Mouse (Mus musculus) midbrain, postnatal 0 days (tissue): ENCODE measurements around the gene Timm23. TPM values are rescaled to one million over a fixed set of nuclear protein-coding genes. Genes with fewer than 3 reads are reported as not detected.

Experiments used
- ATAC-seq: fragments of 200-750 bp; cut with Nextera tagmentation; 2 replicates; pipeline ENCODE4 v1.8.0; 2017; ENCODE audit warnings: moderate number of reproducible peaks, mild to moderate bottlenecking, moderate TSS enrichment, moderate library complexity; ENCODE audit not compliant: low FRiP score
- DNase-seq: peaks from one replicate; pipeline ENCODE4 v3.0.0-alpha.2; 2015; ENCODE audit warnings: low spot score
- H3K27ac ChIP-seq: fragments of 300-500 bp; sonication (generic); 2 replicates; pipeline ENCODE4 v1.5.1; 2014; ENCODE audit warnings: low read depth, mild to moderate bottlenecking, low read length, mixed read lengths
- H3K27me3 ChIP-seq: fragments of 300-500 bp; sonication (generic); 2 replicates; pipeline ENCODE4 v1.6.1; 2014; ENCODE audit warnings: low read length, control low read depth, mixed read lengths; ENCODE audit not compliant: insufficient read depth
- H3K36me3 ChIP-seq: fragments of 300-500 bp; sonication (generic); 2 replicates; pipeline ENCODE4 v1.6.1; 2014; ENCODE audit warnings: low read length, control low read depth, mixed read lengths; ENCODE audit not compliant: insufficient read depth
- H3K4me1 ChIP-seq: fragments of 300-500 bp; sonication (generic); 2 replicates; pipeline ENCODE4 v1.6.1; 2014; ENCODE audit warnings: mild to moderate bottlenecking, control low read depth, antibody characterized with exemption, low read length, mixed read lengths; ENCODE audit not compliant: insufficient read depth
- H3K4me2 ChIP-seq: fragments of 300-500 bp; sonication (generic); 2 replicates; pipeline ENCODE4 v1.6.1; 2014; ENCODE audit warnings: low read depth, mild to moderate bottlenecking, low read length, mixed read lengths; ENCODE audit not compliant: poor library complexity, severe bottlenecking
- H3K4me3 ChIP-seq: fragments of 300-500 bp; sonication (generic); 2 replicates; pipeline ENCODE4 v1.5.1; 2014; ENCODE audit warnings: low read depth, mild to moderate bottlenecking, low read length, moderate library complexity
- H3K9ac ChIP-seq: fragments of 300-500 bp; sonication (generic); replicated peaks from 2 replicates; pipeline ENCODE4 v1.6.1; 2014; ENCODE audit warnings: mild to moderate bottlenecking, low read length, moderate library complexity, mixed read lengths; ENCODE audit not compliant: poor library complexity, severe bottlenecking
- H3K9me3 ChIP-seq: fragments of 300-500 bp; sonication (generic); 2 replicates; pipeline ENCODE4 v1.6.1; 2016; ENCODE audit warnings: low read length, control low read depth
- CTCF ChIP-seq: IDR thresholded peaks from 2 replicates; pipeline ENCODE4 v1.5.1; 2016; ENCODE audit warnings: antibody characterized with exemption, mild to moderate bottlenecking
- WGBS: fragments of 180-500 bp; shearing (Covaris S2); extraction: QIAGEN DNeasy Blood & Tissue Kit; methylation state at CpG from one replicate; pipeline ENCODE4 v1.1.7; 2014; 5-methylcytosine and 5-hydroxymethylcytosine counted together
- polyA plus RNA-seq: library from polyadenylated mRNA; unstranded; fragments of >200 nt; fragmentation: Nextera tagmentation; extraction: Ambion mirVana; gene quantifications from 2 replicates; pipeline ENCODE4 v1.2.1, GENCODE M21; 2015
- total RNA-seq: library from RNA; depleted of rRNA; stranded (reverse); fragments of >200 nt; gene quantifications from 2 replicates; pipeline ENCODE4 v1.2.3, GENCODE M21; 2014

The Timm23 gene
- total and polyA plus RNA-seq, 2 experiments from 2014 or later, result 107 to 242 TPM

- Histone ChIP-seq H3K4me3 (peak overlapping the region; percentile 77), H3K4me2 (peak overlapping the region; percentile 47), H3K4me1 (peaks cover 7% of the 10 kb centered on the region; the same call in 1 of the 2 replicates), H3K9me3 (no peaks in the 10 kb centered on the region), H3K27ac (peak overlapping the region; percentile 90), H3K9ac (peak overlapping the region; percentile 30; the same call in 1 of the 2 replicates), H3K27me3 (no peaks in the 10 kb centered on the region), H3K36me3 (no peaks in the 10 kb centered on the region)
- WGBS, result 38% methylated on average over 4 of the region's 4 CpGs
- DNase-seq (no peak), ATAC-seq (peak; percentile 51)
- no peak for TF ChIP-seq CTCF
These were observed 42.5 kb downstream of the Timm23 start for GRCm38 (mm10) chr14:32159150-32159670.

DNA sequence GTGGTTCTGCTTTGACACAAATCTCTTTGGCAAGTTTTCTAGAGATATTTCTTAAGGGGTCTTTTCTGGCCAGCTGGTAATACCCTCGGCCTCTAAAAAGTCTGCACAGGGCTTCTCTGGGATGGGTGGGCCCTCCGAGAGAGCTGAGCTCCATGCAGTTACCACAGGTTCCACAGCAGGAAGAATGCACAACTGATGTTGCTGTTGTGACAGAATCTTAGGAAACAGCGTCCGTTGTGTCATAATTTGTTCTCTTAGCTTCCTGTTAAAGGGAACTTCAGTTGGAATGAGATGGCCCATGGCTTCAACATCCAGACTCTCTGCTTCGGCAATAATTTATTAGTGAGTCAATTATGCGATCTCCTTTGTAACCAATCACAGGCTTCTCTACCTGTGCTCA, 46.9 kb downstream of the Timm23 start:
- H3K4me2 ChIP-seq, result no peak overlapping the region
- DNase-seq (no peak), ATAC-seq (no peak)
- H3K36me3 ChIP-seq, result no peaks in the 10 kb centered on the region
- no peaks in the 10 kb centered on the region for H3K9me3 ChIP-seq
- H3K27me3 ChIP-seq, result no peaks in the 10 kb centered on the region
- H3K4me3 ChIP-seq, result no peak overlapping the region
- TF ChIP-seq CTCF, result no peak
- WGBS, result 87% methylated on average over 6 of the region's 6 CpGs
- H3K4me1 ChIP-seq, result no peaks in the 10 kb centered on the region
- H3K9ac ChIP-seq, result no peak overlapping the region
- no peak overlapping the region for H3K27ac ChIP-seq

- ATAC-seq (no peak), DNase-seq (no peak)
- H3K27me3 ChIP-seq, result no peaks in the 10 kb centered on the region
- H3K9ac ChIP-seq, result no peak overlapping the region
- TF ChIP-seq CTCF, result no peak
- no peak overlapping the region for H3K4me3 ChIP-seq
- H3K4me2 ChIP-seq, result no peak overlapping the region
- H3K9me3 ChIP-seq, result 0 out of 2 replicates have a peak, but pooled peaks cover 4% of the 10 kb centered on the region
- H3K4me1 ChIP-seq, result no peaks in the 10 kb centered on the region
- no peak overlapping the region for H3K27ac ChIP-seq
- 93% methylated on average over 2 of the region's 2 CpGs for WGBS
- H3K36me3 ChIP-seq, result no peaks in the 10 kb centered on the region
These were observed 48.5 kb downstream of the Timm23 start for GRCm38 (mm10) chr14:32153156-32153555.

DNA sequence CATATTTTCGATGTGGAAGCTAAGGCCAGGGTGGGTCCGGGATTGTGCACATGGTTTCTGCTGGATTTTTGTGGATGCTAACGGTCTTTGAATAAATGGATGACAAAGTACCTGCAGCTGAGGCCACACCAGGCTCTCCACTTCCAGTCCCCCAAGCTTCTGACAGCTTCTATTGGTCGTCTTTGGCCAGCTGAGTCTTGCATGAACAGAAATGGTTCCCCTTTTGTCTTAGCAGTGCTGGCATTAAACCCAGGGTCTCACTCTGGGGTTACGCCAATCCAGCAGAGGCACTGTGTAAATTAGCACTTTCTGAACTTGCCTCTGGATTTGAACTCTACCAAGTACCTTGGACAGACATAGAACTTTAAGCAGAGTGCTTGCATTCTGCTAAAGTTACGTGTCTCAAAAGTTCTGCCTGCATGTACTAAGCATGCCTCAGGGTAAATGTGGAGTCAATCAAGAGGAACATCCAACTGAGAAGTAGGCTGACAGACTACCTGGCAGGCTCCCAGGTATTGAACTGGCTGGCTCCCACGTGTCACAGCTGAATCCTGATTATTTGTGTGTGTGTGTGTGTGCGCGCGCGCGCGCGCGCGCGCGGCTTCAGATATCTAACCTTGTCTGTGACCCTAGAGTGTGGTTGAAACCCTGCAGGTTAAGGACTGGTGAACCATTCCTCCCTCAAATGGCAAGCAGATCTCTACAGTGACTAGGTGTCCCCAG, 49.3 kb downstream of the Timm23 start:
- no peak overlapping the region for H3K27ac ChIP-seq
- H3K4me2 ChIP-seq, result no peak overlapping the region
- ATAC-seq (no peak), DNase-seq (no peak)
- H3K27me3 ChIP-seq, result no peaks in the 10 kb centered on the region
- H3K36me3 ChIP-seq, result no peaks in the 10 kb centered on the region
- 0 out of 2 replicates have a peak, but pooled peaks cover 4% of the 10 kb centered on the region for H3K9me3 ChIP-seq
- H3K4me1 ChIP-seq, result no peaks in the 10 kb centered on the region
- WGBS, result 89% methylated on average over 18 of the region's 18 CpGs
- no peak for TF ChIP-seq CTCF
- no peak overlapping the region for H3K4me3 ChIP-seq
- no peak overlapping the region for H3K9ac ChIP-seq

GRCm38 (mm10) chr14:32150872-32151271, 50.8 kb downstream of the Timm23 start:
- H3K4me3 ChIP-seq, result no peak overlapping the region
- H3K9ac ChIP-seq, result no peak overlapping the region
- no peaks in the 10 kb centered on the region for H3K27me3 ChIP-seq
- WGBS, result 98% methylated on average over 2 of the region's 2 CpGs
- no peaks in the 10 kb centered on the region for H3K36me3 ChIP-seq
- no peak overlapping the region for H3K27ac ChIP-seq
- DNase-seq, result no peak
- ATAC-seq, result no peak
- no peak overlapping the region for H3K4me2 ChIP-seq
- 0 out of 2 replicates have a peak, but pooled peaks have one; percentile 6 for TF ChIP-seq CTCF
- H3K9me3 ChIP-seq, result 0 out of 2 replicates have a peak, but pooled peaks cover 4% of the 10 kb centered on the region
- no peaks in the 10 kb centered on the region for H3K4me1 ChIP-seq

- ATAC-seq (no peak), DNase-seq (no peak)
- WGBS, result 62% methylated on average over 2 of the region's 2 CpGs
- no peak overlapping the region for H3K4me2 ChIP-seq
- H3K27me3 ChIP-seq, result no peaks in the 10 kb centered on the region
- TF ChIP-seq CTCF, result no peak
- H3K36me3 ChIP-seq, result no peaks in the 10 kb centered on the region
- no peak overlapping the region for H3K9ac ChIP-seq
- no peaks in the 10 kb centered on the region for H3K4me1 ChIP-seq
- no peak overlapping the region for H3K27ac ChIP-seq
- no peak overlapping the region for H3K4me3 ChIP-seq
- H3K9me3 ChIP-seq, result 0 out of 2 replicates have a peak, but pooled peaks cover 4% of the 10 kb centered on the region
These were observed 55.1 kb downstream of the Timm23 start for GRCm38 (mm10) chr14:32146578-32146977.
